Mouse (Mus musculus): Measurements from ENCODE around the gene Cadm2. TPM values are rescaled to one million over a fixed set of nuclear protein-coding genes. Genes with fewer than 3 reads are reported as not detected.

Gene Cadm2
- total RNA-seq, 4 experiments from 2014 or later, result 182 to 194 (median 187) TPM

- no peak for DNase-seq (ENCODE audit: low spot score in 2 of 2)
These were observed 445.3 kb downstream of the Cadm2 start for GRCm38 (mm10) chr16:67175386-67175785.

- DNase-seq (ENCODE audit: low spot score in 2 of 2), result no peak
These were observed 458.4 kb downstream of the Cadm2 start for GRCm38 (mm10) chr16:67162211-67162790.

GRCm38 (mm10) chr16:67124811-67125210 lies 495.9 kb downstream of the Cadm2 start:
- DNase-seq (ENCODE audit: low spot score in 2 of 2), result peak in 1 of 2 experiments; percentile 21

- no peak for DNase-seq (ENCODE audit: low spot score in 2 of 2)
These were observed 498.2 kb downstream of the Cadm2 start for GRCm38 (mm10) chr16:67122532-67122931.

GRCm38 (mm10) chr16:67121781-67122180 lies 498.9 kb downstream of the Cadm2 start:
- DNase-seq (ENCODE audit: low spot score in 2 of 2), result no peak

- DNase-seq (ENCODE audit: low spot score in 2 of 2), result no peak
These were observed 514.1 kb downstream of the Cadm2 start for GRCm38 (mm10) chr16:67106478-67107061.

GRCm38 (mm10) chr16:67096706-67097105 lies 524.0 kb downstream of the Cadm2 start:
- peak; percentile 23 to 43 for DNase-seq (ENCODE audit: low spot score in 2 of 2)

GRCm38 (mm10) chr16:67095916-67096315 lies 524.8 kb downstream of the Cadm2 start:
- no peak for DNase-seq (ENCODE audit: low spot score in 2 of 2)

GRCm38 (mm10) chr16:67089747-67090146 lies 531.0 kb downstream of the Cadm2 start:
- DNase-seq (ENCODE audit: low spot score in 2 of 2), result peak; percentile 56 to 57

- no peak for DNase-seq (ENCODE audit: low spot score in 2 of 2)
These were observed 541.4 kb downstream of the Cadm2 start for GRCm38 (mm10) chr16:67079318-67079717.

- DNase-seq (ENCODE audit: low spot score in 2 of 2), result no peak
These were observed 544.4 kb downstream of the Cadm2 start for GRCm38 (mm10) chr16:67076169-67076895.

GRCm38 (mm10) chr16:67068461-67068860 lies 552.2 kb downstream of the Cadm2 start:
- no peak for DNase-seq (ENCODE audit: low spot score in 2 of 2)

GRCm38 (mm10) chr16:67030918-67031317 lies 589.8 kb downstream of the Cadm2 start:
- DNase-seq (ENCODE audit: low spot score in 2 of 2), result no peak

- no peak for DNase-seq (ENCODE audit: low spot score in 2 of 2)
These were observed 600.9 kb downstream of the Cadm2 start for GRCm38 (mm10) chr16:67019856-67020255.

- no peak for DNase-seq (ENCODE audit: low spot score in 2 of 2)
These were observed 603.0 kb downstream of the Cadm2 start for GRCm38 (mm10) chr16:67017710-67018109.

GRCm38 (mm10) chr16:67003161-67003560 lies 617.5 kb downstream of the Cadm2 start:
- DNase-seq (ENCODE audit: low spot score in 2 of 2), result no peak

GRCm38 (mm10) chr16:67001707-67002106 lies 619.0 kb downstream of the Cadm2 start:
- peak in 1 of 2 experiments; percentile 21 for DNase-seq (ENCODE audit: low spot score in 2 of 2)

- no peak for DNase-seq (ENCODE audit: low spot score in 2 of 2)
These were observed 623.2 kb downstream of the Cadm2 start for GRCm38 (mm10) chr16:66997461-66997860.

- DNase-seq (ENCODE audit: low spot score in 2 of 2), result no peak
These were observed 633.0 kb downstream of the Cadm2 start for GRCm38 (mm10) chr16:66987741-66988140.

GRCm38 (mm10) chr16:66986879-66987278 lies 633.8 kb downstream of the Cadm2 start:
- no peak for DNase-seq (ENCODE audit: low spot score in 2 of 2)

GRCm38 (mm10) chr16:66970912-66971311 lies 649.8 kb downstream of the Cadm2 start:
- DNase-seq (ENCODE audit: low spot score in 2 of 2), result no peak

GRCm38 (mm10) chr16:66969520-66970144 lies 651.1 kb downstream of the Cadm2 start:
- DNase-seq (ENCODE audit: low spot score in 2 of 2), result no peak

Measured in layer of hippocampus, adult 8-10 months (tissue).